Mouse (Mus musculus) liver, embryonic 14.5 days (tissue): ENCODE data around the gene 6030498E09Rik.

ENCODE experiments used
- CTCF ChIP-seq: IDR thresholded peaks from 2 replicates; pipeline ENCODE4 v1.5.1; 2016; ENCODE audit warnings: antibody characterized with exemption, low read depth, control low read depth
- EP300 ChIP-seq: IDR thresholded peaks from 2 replicates; pipeline ENCODE4 v1.6.1; 2016; ENCODE audit warnings: antibody characterized with exemption, low read depth

DNA sequence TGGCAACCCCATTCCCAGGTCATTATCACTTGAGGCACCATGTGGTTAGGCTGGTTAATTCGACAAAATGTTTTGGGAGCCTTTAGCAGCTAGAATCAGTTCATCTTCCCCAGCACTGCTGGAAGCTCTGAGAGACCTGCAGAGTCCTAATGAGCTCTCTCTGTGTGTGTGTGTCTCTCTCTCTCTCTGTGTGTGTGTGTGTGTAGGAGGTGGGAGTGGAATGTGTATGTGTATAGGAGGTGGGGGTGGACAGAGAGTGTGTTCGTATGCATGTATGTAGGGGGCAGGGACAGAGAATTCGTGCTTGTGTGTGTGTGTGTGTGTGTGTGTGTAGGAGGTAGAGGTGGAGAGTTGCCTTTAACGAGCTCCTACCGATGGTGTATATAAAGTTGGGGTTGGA, 42.4 kb upstream of the 6030498E09Rik start:
- TF ChIP-seq CTCF (no peak), EP300 (no peak)
